In genomic region chr1:190168761-190169671, GRCm38 (mm10) we compare ENCODE assay signal across 8 mouse cellular contexts. TPM values are rescaled to one million over a fixed set of nuclear protein-coding genes. Genes with fewer than 3 reads are reported as not detected.
DNase-seq lines count a peak whose midpoint lies in the region; ATAC-seq and TF ChIP-seq lines count a peak whose summit lies in the region.

No protein-coding gene starts in this region.

- H3K27ac ChIP-seq in kidney, embryonic 16.5 days (ENCODE audit: low read length) = no peak overlapping the region

- H3K9me3 ChIP-seq in kidney, embryonic 16.5 days (ENCODE audit: low read length) = no peaks in the 10 kb centered on the region

- under 1% methylated on average over 51 of the region's 51 CpGs for WGBS in kidney, embryonic 16.5 days

- peak overlapping the region; percentile 52 for H3K4me3 ChIP-seq in kidney, embryonic 16.5 days (ENCODE audit: low read length)
- peak overlapping the region; percentile 5 for H3K4me3 ChIP-seq in myocyte

- no peaks in the 10 kb centered on the region for H3K79me2 ChIP-seq in myocyte (ENCODE audit: control insufficient read depth, insufficient read depth)

- peaks cover 28% of the 10 kb centered on the region for H3K4me1 ChIP-seq in kidney, embryonic 16.5 days (ENCODE audit: insufficient read depth, low read length)

- no peak overlapping the region for H3ac ChIP-seq in myocyte (ENCODE audit: control insufficient read depth, insufficient read length)

- H3K4me2 ChIP-seq in kidney, embryonic 16.5 days (replicated peaks; ENCODE audit: low read depth, low read length) = peak overlapping the region; percentile 97
- H3K4me2 ChIP-seq in myocyte (ENCODE audit: low read depth) = no peak overlapping the region

- peak; percentile 44 to 56 for DNase-seq in cerebellum, adult 18-20 months
- no peak for DNase-seq in cerebellum, adult 8-10 months
- DNase-seq in brain, adult 2 months (ENCODE audit: low read depth, low spot score) = peak; percentile 45
- no peak for DNase-seq in left cerebral cortex, adult 8-10 months (ENCODE audit: low spot score in 2 of 2)
- DNase-seq in right cerebral cortex, postnatal 36 days (ENCODE audit: low spot score in 2 of 2) = no peak

- peak overlapping the region; percentile 55 for H3K9ac ChIP-seq in kidney, embryonic 16.5 days (replicated peaks; ENCODE audit: low read length)

- peak; percentile 71 for ATAC-seq in granulocyte monocyte progenitor cell, adult 5-6 weeks (replicated peaks; ENCODE audit: poor library complexity, severe bottlenecking)
- peak; percentile 55 for ATAC-seq in kidney, embryonic 16.5 days (ENCODE audit: low FRiP score, low TSS enrichment)

- H3K27me3 ChIP-seq in kidney, embryonic 16.5 days (ENCODE audit: insufficient read depth, low read length) = peaks cover 60% of the 10 kb centered on the region
- peaks cover 24% of the 10 kb centered on the region for H3K27me3 ChIP-seq in myocyte (ENCODE audit: control insufficient read depth, insufficient read depth, insufficient read length)

- TF ChIP-seq POLR2A in myocyte (IDR thresholded peaks at IDR 0.05; ENCODE audit: insufficient read length, low read depth) = no peak

- H3K36me3 ChIP-seq in kidney, embryonic 16.5 days (ENCODE audit: insufficient read depth, low read length) = no peaks in the 10 kb centered on the region
- no peaks in the 10 kb centered on the region for H3K36me3 ChIP-seq in myocyte (ENCODE audit: control insufficient read depth, insufficient read depth)

TF ChIP-seq in myocyte, 11 proteins besides CTCF, POLR2A, EP300 and RAD21:
- TF ChIP-seq MYOD1 (IDR thresholded peaks at IDR 0.05; ENCODE audit: control insufficient read depth in 1 of 3, insufficient read length in 2 of 3, low read depth in 2 of 3) (no peak), TCF12 (IDR thresholded peaks at IDR 0.05; ENCODE audit: insufficient read depth, poor library complexity, severe bottlenecking) (no peak), CEBPB (IDR thresholded peaks at IDR 0.05; ENCODE audit: insufficient read depth, poor library complexity, severe bottlenecking) (no peak), MYOG (IDR thresholded peaks at IDR 0.05; ENCODE audit: control insufficient read depth in 1 of 3, insufficient read depth in 1 of 3, insufficient read length in 2 of 3, low read depth in 2 of 3) (no peak), SRF (IDR thresholded peaks at IDR 0.05; ENCODE audit: control insufficient read depth, insufficient read length, low read depth) (no peak), USF1 (IDR thresholded peaks at IDR 0.05; ENCODE audit: low read depth) (no peak), TCF3 (IDR thresholded peaks at IDR 0.05; ENCODE audit: insufficient read length, low read depth) (no peak), POLR2AphosphoS2 (IDR thresholded peaks at IDR 0.05; ENCODE audit: insufficient read length, low read depth) (no peak)
TF ChIP-seq in myocyte: peak in this region for 0.

RNA-seq across cellular contexts. Expression of gene Prox1, which starts 1.5 kb away (rescaled TPM):
- not detected in 2 replicates for total RNA-seq in granulocyte monocyte progenitor cell, adult 5-6 weeks (2014; fragmentation: Nextera tagmentation)
- not detected in 2 replicates for total RNA-seq in granulocyte monocyte progenitor cell, adult 5-6 weeks (2017)
- polyA plus RNA-seq in kidney, embryonic 16.5 days (2015; fragmentation: Nextera tagmentation; extraction: Ambion mirVana) = 0.89 and 1.3 TPM in 2 replicates
- 0.13 TPM for polyA plus RNA-seq in myocyte (2012; fragmentation: generic; extraction: Trizol)
- 10 to 100 TPM in 3 of 4 experiments, 1 to 10 TPM in 1; 9.5 to 12.4 (median 10.9) TPM for total RNA-seq in left cerebral cortex, adult 8-10 months (2022)

Comparison
In these comparisons a context has a peak if more than half of its experiments do, and no peak if none do; other contexts are left out.
1. DNase-seq: peak in cerebellum, adult 18-20 months (2 of 2) and brain, adult 2 months (single experiment); none in cerebellum, adult 8-10 months (single experiment), left cerebral cortex, adult 8-10 months (0 of 2) and right cerebral cortex, postnatal 36 days (0 of 2).
2. RNA of gene Prox1, which starts 1.5 kb away (total RNA-seq): 9.5 to 12.4 TPM in left cerebral cortex, adult 8-10 months; not detected in granulocyte monocyte progenitor cell, adult 5-6 weeks; every median in the first group is over 10 times any median in the second.